Mouse (Mus musculus): ENCODE data around the gene Gm20532.

The Gm20532 gene

GRCm38 (mm10) chr2:26573807-26574206 lies 12.6 kb upstream of the Gm20532 start:
- no peak for DNase-seq (ENCODE audit: low read depth, low spot score)

- no peak for DNase-seq (ENCODE audit: low read depth, low spot score)
Measured at GRCm38 (mm10) chr2:26574862-26575261, 11.6 kb upstream of the Gm20532 start.

GRCm38 (mm10) chr2:26575378-26575777 lies 11.1 kb upstream of the Gm20532 start:
- DNase-seq (ENCODE audit: low read depth, low spot score), result no peak

- no peak for DNase-seq (ENCODE audit: low read depth, low spot score)
Measured at GRCm38 (mm10) chr2:26575865-26576264, 10.6 kb upstream of the Gm20532 start.

DNA sequence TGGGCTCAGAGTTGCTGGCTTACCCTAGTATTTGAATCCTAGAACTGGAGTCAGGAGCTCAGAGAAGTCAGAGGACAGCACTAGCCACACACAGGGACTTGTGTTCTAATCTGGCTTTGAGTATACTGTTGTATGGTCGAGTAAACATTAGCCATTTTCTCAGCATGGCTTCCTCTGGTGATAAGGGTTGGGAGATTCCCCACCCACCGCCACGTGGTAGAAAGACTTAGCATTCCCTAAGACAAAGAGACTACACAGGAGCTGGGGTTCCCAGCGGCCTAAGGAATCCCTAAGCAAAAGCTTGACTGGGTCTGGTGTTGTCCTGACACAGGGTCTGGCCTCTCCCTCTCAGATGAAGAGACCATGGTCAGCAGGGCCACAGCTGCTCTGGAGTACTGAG lies 10.0 kb upstream of the Gm20532 start:
- no peak for DNase-seq (ENCODE audit: low read depth, low spot score)

DNA sequence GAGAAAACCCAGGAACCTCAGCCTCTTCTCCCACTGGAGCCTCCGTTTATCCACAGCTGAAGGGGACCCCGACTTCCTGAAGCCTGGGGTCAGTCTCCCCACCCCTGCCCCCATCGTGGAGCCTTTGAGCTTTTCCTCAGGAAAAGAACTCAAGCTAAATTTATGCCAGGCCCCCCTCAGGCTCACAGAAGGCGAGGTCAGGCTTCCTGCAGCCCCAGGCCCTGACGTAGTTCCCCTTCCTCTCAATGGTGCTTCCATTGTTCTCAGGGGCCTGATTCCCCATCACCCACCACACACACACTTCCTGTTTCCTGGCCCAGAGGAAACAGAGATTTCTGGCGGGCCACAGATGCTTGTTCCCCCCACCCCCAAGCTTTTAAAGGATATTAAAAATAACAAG lies 8.1 kb upstream of the Gm20532 start:
- DNase-seq (ENCODE audit: low read depth, low spot score), result peak; percentile 10

DNA sequence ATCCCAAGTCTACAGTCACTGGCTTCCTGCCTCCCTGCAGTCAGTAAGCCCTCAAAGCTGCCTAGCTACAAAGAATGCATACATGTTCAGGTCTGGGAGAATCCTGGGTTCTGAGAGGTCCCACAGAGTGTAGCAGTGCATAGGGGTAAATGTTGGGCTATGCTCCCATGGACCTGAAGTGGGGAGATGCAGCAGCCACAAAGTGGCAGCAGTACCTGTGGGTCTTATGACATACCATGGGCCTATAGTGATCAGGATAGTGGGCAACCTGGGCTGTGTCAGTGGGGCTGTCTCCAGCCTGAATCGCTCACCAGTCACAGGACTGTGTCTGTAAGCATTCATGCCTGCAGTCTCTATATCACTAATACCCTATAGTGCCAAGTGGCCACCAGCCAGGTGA lies 6.7 kb upstream of the Gm20532 start, which contains the start of gene Egfl7:
TSS of gene Egfl7 (plus strand) at position 301 of the 400 bp plus-strand sequence.
- no peak for DNase-seq (ENCODE audit: low read depth, low spot score)

- no peak for DNase-seq (ENCODE audit: low read depth, low spot score)
Measured at GRCm38 (mm10) chr2:26580751-26581150, 5.7 kb upstream of the Gm20532 start.

- DNase-seq (ENCODE audit: low read depth, low spot score), result peak; percentile 81
Measured at GRCm38 (mm10) chr2:26582203-26582602, 4.2 kb upstream of the Gm20532 start.

DNA sequence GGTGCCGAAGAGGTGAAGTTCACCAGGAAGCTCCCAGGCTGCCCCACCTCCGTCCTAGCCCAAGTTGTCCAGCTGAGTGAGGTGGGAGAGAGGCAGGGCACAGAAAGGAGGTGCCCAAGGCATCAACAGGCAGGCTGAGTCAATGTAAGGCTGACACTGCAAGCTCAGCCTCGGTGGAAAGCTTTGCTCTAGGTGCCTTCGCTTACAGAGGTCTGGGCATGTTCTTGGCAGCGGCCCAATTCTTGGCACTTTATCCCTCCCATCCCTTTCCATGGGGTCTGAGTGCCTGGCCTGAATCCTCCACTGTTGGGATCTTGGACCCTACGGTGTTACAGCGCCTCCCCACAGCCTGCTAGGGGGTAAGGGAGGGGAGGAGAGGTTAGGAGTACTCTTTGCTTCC lies 3.7 kb upstream of the Gm20532 start:
- no peak for DNase-seq (ENCODE audit: low read depth, low spot score)

DNA sequence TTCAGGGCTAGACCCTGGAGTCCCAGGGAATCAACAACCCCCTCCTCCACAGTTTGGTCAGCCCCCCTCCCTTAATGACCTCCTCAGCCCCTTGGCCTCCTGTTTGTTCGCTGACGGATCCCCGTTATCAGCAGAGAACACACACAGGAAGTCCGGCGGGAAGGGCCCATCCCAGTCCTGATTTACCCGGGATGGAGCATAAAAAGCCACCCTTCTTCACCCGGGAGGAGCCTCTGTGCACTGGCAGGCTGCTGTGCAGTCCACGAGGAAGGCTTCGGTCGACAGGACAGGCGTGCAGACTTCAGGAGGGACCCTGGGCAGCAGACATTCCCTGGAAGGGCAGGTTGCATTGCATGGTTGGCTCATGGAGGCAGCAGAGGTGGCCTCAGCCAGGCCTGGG lies 2.8 kb upstream of the Gm20532 start:
- no peak for DNase-seq (ENCODE audit: low read depth, low spot score)

DNA sequence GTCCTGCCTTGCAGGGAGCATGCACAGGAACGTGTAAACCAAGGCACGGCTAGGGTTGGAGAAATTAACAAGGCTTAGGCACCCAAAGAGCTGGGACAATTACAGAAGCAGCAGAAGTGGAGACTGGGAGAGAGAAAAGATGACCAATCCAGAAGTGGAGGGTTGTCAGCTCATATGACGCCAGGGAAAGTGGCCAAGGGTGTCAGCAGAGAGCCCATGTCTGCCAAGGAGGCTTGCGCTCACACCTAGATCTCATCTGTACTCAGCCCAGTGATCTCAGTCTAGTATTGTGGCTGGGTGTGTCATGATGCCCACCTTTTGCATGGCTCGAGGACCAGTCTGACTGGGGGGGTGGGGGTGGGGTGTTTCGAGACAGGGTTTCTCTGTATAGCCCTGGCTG lies 726 bp upstream of the Gm20532 start:
- DNase-seq (ENCODE audit: low read depth, low spot score), result no peak

DNA sequence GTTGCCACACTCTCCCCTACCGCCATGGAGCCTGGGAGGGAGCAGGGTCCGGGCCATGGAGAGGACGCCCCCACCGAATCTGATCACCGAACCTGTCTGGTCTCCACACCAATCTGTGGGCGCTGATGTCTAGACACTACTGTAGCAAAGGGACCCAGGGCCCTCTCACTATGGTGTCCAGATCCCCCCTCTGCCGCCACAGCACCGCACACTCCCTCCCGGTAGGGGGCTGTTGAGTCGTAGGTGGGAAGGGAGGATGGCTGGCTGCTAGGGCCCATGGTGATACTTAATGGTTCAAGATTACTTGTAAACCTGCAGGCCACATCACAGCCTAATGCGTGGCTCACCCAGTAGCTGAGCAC lies 586 bp downstream of the Gm20532 start:
- no peak for DNase-seq (ENCODE audit: low read depth, low spot score)

DNA sequence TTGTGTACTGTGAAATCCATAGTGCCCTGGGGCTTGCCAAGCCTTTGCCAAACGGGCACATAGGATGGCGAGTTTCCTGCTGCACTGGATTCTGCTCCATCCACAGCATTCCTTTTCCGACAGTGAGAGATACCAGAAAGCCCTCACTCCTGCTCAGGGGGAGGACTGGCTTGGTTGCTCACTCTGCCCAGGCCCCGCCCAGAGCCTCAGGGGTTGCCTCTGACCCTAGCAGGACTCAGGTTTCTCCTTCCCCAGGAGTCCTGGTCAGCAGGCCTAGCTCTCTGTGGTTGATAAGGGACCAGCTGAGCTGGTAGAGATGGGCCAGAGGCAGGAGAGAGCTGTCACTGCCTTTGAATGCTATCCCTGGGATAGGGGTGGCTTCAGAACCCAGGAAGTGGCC lies 2.1 kb downstream of the Gm20532 start:
- DNase-seq (ENCODE audit: low read depth, low spot score), result no peak

GRCm38 (mm10) chr2:26589284-26589683 lies 2.8 kb downstream of the Gm20532 start:
- DNase-seq (ENCODE audit: low read depth, low spot score), result no peak

DNA sequence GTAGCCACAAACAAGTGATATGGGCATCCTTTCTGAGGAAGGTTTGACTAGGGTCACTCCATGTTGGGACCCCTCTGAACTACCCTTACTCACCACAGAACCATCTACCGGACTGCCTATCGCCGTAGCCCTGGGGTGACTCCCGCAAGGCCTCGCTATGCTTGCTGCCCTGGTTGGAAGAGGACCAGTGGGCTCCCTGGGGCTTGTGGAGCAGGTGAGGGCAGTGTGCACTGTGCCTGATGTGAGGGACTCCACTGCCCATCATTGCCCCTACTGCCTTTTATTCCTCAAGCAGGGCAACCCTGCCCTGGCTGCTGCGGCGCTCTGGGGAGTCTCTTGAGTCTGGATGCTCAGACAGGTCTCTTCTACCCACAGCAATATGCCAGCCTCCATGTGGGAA lies 3.8 kb downstream of the Gm20532 start:
- no peak for DNase-seq (ENCODE audit: low read depth, low spot score)

DNA sequence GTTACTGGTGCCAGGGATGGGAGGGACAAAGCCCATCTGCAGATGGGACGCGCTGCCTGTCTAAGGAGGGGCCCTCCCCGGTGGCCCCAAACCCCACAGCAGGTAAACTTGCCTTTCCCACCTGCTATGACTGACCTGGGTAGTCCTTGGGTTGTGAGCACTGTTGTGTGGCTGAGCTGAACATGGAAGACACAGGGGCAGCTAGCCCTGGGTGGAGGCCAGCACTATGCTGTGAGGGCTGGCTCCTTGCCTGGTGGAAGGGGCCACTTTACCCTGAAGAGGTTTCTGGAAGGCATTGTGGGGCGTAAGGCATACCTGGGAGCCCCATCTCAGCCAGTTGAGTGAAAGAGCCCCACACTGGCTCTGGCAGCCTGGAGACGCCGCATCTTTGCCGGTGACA lies 4.5 kb downstream of the Gm20532 start:
- DNase-seq (ENCODE audit: low read depth, low spot score), result no peak

DNA sequence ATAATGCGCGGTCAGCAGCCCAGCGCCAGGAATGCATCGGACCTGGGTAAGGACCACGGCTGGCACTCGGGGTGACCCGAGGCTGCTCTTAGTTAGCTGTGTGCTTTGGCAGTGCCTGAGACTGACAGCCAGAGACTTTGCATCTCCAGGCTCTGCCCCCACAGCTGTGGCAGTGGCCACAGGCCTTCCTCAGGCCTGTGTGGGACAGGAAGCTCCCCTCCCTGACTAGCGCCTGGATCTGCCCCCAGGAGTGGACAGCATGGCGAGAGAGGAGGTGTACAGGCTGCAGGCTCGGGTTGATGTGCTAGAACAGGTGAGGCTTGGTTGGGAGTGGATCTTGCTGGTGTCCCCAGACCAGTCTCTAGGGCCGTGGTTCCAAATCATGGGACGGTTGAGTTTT lies 5.0 kb downstream of the Gm20532 start:
- DNase-seq (ENCODE audit: low read depth, low spot score), result no peak

DNA sequence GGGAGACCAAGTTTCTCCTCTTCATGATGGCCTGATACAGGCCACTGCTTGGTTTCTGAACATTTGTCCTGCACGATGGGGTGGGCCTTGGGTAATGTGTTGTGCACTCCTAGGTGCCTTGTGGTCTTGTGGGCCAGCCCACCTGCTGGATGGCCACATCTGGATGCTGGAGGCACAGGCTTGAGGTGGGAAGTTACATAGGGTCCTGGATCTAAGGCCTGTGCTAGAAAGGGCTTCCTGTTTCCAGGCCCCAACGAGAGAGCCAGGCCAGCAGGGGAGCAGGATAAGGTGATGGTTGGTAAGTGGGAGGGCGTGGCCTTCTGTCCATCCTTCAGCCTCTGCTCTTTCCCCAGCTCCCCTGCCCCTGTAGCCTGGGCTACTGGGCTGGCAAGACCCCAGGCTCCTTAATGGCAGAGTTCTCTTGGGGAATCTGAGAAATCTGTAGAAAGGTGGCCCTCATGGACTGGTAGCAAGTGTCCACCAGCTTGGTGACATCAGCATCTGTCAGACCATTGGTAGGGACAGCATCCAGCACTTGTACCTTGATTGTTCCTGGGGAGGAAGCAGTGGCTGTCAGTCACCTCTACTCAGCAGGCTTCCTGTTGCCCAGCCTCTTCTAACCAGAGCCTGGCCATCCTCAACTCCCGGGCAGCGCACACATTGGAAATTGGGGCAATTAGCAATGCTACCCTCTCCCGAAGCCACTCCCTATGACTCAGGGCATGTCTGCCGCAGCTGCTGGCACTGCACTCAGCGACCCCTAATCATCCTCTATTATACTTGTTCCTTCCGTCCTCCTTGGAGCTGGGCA lies 7.0 kb downstream of the Gm20532 start:
- no peak for DNase-seq (ENCODE audit: low read depth, low spot score)

DNA sequence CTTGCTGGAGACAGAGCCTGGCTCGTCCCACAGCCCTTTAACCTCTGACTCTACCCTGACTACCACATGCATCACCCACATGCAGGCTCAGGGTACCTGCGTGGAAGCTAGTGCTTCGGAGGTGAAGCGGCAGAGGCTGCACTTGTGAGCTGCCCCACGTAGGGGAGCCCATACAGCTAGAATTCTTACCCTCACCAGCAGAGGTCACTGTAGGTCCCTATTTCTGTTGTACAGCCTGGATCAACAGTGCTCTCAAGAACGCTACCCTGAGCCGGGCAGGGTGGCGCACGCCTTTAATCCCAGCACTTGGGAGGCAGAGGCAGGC lies 7.5 kb downstream of the Gm20532 start:
- DNase-seq (ENCODE audit: low read depth, low spot score), result peak; percentile 79

DNA sequence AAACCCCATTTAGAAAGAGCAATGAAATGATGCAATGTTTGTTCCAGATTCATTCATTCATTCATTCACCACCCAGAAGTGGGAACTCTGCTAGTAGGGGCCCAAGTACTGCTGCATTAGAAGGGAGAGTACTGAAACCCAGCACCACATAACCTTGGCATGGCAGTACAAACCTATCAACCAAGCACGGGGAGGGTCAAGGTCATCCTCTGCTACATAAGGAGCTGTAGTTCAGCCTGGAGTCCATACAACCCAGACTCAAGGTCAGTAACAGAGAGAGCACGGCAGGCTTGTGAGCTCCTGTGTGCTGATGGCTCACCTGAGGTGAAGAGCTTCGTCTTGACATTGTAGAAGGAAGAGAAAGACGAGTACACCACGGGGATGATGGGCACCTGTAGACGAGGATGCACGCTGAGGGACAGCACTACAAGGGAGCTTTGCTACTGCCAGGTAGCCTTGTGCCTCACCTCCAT lies 8.1 kb downstream of the Gm20532 start:
- DNase-seq (ENCODE audit: low read depth, low spot score), result no peak

DNA sequence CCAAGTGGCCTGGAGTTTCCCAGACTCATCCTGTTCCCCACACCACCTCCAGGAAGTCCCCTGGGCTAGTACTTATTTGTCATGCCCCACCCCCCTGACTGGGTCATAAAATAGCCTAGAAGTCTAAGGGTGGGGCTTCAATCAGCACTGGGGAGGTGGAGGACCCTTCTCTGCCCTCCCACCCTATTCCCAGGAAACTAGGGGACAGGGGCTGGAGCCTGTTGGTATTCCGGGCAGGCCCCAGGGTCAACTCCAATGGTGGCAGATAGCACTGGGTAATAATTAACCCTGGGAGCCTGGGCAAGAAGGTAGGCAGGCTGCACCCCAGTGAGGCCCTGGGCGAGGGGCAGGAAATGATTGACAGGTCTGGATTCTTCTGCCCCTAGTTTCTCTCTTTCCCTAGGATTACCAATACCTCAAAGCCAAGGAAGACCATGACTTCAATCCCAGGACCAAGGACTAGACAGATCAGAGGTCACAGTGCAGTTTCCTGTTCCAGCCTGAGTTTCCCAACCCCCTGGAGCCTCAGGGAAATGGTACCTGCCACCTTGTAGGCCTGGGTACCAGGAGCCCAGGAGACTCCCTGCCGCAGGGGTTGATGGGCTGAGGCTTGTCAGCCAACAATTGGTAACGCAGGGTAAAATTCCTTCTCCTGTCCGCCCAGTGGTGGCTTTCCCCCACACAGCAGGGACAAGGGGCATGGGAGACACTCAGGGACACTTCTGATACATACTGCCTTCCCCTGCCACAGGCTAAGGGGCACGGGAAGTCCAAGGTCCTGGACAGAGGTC lies 8.7 kb downstream of the Gm20532 start:
- DNase-seq (ENCODE audit: low read depth, low spot score), result no peak
